Mouse (Mus musculus) spleen, adult 2 months (tissue): ENCODE measurements at regions not wholly inside any gene's neighbourhood (a gene's known extent, or its start where the extent isn't known, plus 50 kb on each side); places are given as distances from the start of the nearest gene placed in this dataset.

Experiments used
- DNase-seq, 2 experiments: peaks; one replicate each; pipeline versions ENCODE4 v3.0.0 to v3.0.0-alpha.2; 2012 to 2021; ENCODE audit warnings: low spot score in 2 of 2, low read depth in 1 of 2
- H3K27ac ChIP-seq: fragments of 200-500 bp; 2 replicates; pipeline ENCODE4 v1.5.1; 2012; ENCODE audit warnings: low read length, inconsistent platforms; ENCODE audit not compliant: insufficient read depth
- H3K27me3 ChIP-seq: fragments of 200-500 bp; 2 replicates; pipeline ENCODE4 v1.6.1; 2012; ENCODE audit warnings: mild to moderate bottlenecking, moderate library complexity, low read length, inconsistent platforms; ENCODE audit not compliant: control insufficient read depth, insufficient read depth
- H3K36me3 ChIP-seq: fragments of 200-500 bp; 2 replicates; pipeline ENCODE4 v1.6.1; 2012; ENCODE audit warnings: mild to moderate bottlenecking, low read length, inconsistent platforms; ENCODE audit not compliant: control insufficient read depth, insufficient read depth
- H3K4me1 ChIP-seq: fragments of 200-500 bp; 2 replicates; pipeline ENCODE4 v1.6.1; 2011; ENCODE audit warnings: inconsistent platforms; ENCODE audit not compliant: control insufficient read depth, insufficient read depth, insufficient read length
- H3K4me3 ChIP-seq: fragments of 200-500 bp; 2 replicates; pipeline ENCODE4 v1.5.1; 2011; ENCODE audit warnings: mild to moderate bottlenecking, inconsistent platforms; ENCODE audit not compliant: insufficient read depth, insufficient read length; ENCODE audit errors: extremely low read depth
- CTCF ChIP-seq: fragments of 200-500 bp; IDR thresholded peaks from 2 replicates; pipeline ENCODE4 v1.5.1; 2011; ENCODE audit warnings: mild to moderate bottlenecking, inconsistent platforms; ENCODE audit not compliant: insufficient read depth, insufficient read length, insufficient replicate concordance; ENCODE audit errors: extremely low read depth
- POLR2A ChIP-seq: fragments of 200-500 bp; IDR thresholded peaks from 2 replicates; pipeline ENCODE4 v1.6.1; 2011; ENCODE audit warnings: low read depth, low read length, inconsistent platforms
- WGBS: fragments of 180-500 bp; shearing (Covaris S2); methylation state at CpG from one replicate; pipeline ENCODE4 v1.1.7; 2018; 5-methylcytosine and 5-hydroxymethylcytosine counted together

DNA sequence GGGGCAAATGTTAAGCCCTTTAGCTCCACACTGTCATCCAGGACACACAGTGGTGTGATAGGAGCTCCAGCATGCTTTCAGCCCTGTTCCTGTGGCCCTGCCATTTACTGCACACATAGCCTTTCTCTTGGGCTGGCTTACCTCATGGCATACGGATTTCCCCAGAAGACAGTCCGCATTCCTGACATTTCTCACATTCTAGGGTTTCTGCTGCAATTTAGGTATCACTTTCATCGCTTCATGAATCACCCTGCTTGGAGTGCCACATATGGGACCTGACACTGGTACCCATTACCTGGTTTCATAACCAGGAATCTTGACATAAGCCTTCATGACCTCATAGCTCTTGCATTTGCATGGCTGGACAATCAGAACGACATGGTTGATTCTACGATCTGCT is 158.5 kb upstream of the Sh3bp4 start:
- DNase-seq, result no peak
- Histone ChIP-seq H3K4me3 (no peak overlapping the region), H3K36me3 (no peaks in the 10 kb centered on the region), H3K4me1 (no peaks in the 10 kb centered on the region), H3K27ac (no peak overlapping the region), H3K27me3 (no peaks in the 10 kb centered on the region)
- 87% methylated on average over 5 of the region's 5 CpGs for WGBS
- no peak for TF ChIP-seq POLR2A
- TF ChIP-seq CTCF, result no peak

DNA sequence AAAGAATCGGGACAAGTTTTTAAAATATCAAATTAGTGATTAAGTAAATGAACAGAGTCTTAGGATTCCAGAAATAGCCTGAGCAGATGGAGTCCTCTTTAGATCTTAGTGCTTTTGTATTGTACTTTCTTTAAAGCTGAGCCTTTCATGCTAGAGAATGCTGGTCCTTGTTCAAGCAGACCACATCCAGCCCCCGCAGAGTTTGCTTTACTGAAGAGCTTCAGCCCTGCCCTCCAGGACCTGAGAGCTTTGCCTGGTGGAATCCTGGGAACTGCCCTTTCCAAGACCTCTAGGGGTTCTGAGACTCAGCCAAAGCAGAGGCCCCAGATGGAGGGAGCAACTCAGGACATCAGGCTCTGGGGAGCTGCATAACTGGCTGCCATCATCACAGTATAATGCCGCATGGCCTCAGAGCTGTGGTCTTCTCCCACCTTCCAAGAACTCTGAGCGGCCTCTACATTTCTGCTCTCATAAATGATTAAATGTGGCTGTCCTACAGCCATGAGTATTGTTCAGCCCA is 153.6 kb upstream of the Sh3bp4 start:
- no peak overlapping the region for H3K4me3 ChIP-seq
- WGBS, result 88% methylated on average over 4 of the region's 4 CpGs
- H3K27ac ChIP-seq, result no peak overlapping the region
- no peaks in the 10 kb centered on the region for H3K36me3 ChIP-seq
- no peaks in the 10 kb centered on the region for H3K27me3 ChIP-seq
- no peak for DNase-seq
- TF ChIP-seq POLR2A, result no peak
- TF ChIP-seq CTCF, result no peak
- no peaks in the 10 kb centered on the region for H3K4me1 ChIP-seq

DNA sequence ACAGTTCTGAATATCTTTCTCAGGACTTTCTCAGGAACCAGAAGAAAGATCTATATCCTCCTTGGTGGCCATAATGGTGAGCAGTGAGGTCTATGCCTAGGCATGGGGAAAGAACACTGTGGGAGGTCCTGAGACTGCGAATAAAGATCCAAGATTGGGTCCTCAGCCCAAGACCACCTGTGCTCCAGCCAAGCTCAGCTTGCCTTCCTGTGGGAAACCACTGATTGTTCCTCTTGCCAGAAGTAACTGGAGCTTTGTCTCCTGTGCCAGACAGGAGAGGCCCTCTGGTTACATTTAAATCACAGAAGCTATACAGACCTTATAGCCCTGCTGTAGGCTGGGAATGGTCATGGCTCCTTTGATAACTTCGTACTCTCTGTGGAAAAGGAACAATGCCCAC is 148.8 kb upstream of the Sh3bp4 start:
- Histone ChIP-seq H3K27me3 (no peaks in the 10 kb centered on the region), H3K36me3 (no peaks in the 10 kb centered on the region), H3K4me1 (no peaks in the 10 kb centered on the region), H3K27ac (no peak overlapping the region), H3K4me3 (no peak overlapping the region)
- TF ChIP-seq CTCF (no peak), POLR2A (no peak)
- no peak for DNase-seq
- 73% methylated on average over 2 of the region's 2 CpGs for WGBS

DNA sequence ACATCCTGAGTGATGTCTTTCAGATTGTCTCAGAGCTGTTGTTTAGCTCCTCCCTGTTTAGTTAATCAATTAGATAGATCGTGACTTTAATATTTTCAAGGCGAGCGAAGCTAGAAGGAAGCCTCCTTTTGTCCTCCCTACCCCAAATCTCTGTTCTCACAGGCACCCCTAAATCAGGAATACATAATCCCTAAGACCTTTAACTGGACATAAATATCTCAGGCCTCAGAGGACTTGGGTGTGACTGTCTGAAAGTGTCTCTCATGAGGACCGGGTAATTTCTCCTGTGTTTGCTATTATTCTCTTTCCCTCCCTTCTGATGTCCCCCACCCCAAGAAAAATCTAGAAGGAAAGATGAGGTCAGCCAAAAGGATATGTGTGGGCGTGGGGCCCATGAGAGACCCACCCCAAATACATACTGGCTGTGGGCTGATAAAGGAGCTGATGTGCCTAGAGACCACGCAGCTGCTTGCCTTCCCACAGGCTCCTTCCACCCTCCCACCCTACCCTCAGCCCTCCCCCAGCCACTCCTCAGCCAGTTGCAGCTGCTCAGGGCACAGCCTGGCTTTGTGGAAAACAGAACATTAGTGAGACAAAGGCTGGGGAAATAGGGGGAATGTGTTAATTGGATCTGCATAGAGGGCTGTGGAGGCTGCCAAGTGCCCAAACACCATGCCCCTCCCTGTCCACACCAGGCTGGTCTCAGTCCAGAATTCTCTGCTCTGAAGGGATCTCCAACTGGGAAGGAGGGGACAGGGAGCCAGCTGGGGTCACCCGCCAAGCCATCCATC is 146.2 kb upstream of the Sh3bp4 start:
- no peak overlapping the region for H3K27ac ChIP-seq

DNA sequence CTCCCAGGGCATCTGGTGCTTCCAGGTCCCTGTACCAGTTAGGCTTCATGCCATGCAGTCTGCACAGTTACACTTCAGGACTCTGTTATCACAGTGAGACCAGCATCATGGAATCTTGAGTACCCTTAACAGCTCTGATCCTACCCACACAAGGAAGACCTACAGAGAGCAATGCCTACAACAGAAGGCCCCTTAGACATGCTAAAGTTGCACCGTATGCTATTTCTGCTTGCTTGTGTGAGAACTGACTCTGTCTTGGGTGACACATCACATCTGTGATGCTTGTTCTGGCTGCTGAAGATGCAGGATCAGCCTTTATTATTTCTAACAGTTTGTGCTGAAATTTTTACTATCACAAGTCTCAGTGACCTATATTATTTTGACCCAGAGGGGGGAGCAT is 135.0 kb upstream of the Sh3bp4 start:
- no peaks in the 10 kb centered on the region for H3K36me3 ChIP-seq
- H3K27me3 ChIP-seq, result no peaks in the 10 kb centered on the region
- H3K4me3 ChIP-seq, result no peak overlapping the region
- H3K4me1 ChIP-seq, result no peaks in the 10 kb centered on the region
- no peak for DNase-seq
- 71% methylated on average over 1 of the region's 1 CpGs for WGBS
- TF ChIP-seq POLR2A (no peak), CTCF (no peak)
- H3K27ac ChIP-seq, result no peak overlapping the region

More for the DNA sequence above, 146.2 kb upstream of the Sh3bp4 start:
- no peak for DNase-seq
- Histone ChIP-seq H3K4me3 (no peak overlapping the region), H3K4me1 (no peaks in the 10 kb centered on the region), H3K27me3 (no peaks in the 10 kb centered on the region), H3K36me3 (no peaks in the 10 kb centered on the region)
- TF ChIP-seq POLR2A, result no peak
- WGBS, result 76% methylated on average over 7 of the region's 7 CpGs

DNA sequence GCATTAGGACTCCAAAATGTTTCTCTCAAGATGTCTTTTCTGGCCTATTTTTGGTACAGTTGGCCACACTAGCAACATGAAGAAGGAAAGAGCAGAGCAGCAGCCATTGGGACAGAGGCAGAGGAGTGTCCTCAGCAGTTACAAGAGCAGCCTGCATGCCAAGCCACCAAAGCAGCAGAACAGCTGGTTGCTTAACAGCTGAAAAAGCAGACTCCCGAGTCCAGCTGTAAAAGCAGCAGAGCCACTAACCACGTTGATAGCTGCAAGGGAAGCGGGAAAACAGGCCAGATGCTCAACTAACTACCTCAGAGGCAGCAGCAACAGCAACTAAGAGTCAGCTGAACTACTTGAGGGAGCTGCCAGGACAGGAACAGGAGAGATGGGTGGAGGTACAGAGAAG is 134.4 kb upstream of the Sh3bp4 start:
- TF ChIP-seq CTCF (no peak), POLR2A (no peak)
- Histone ChIP-seq H3K27me3 (no peaks in the 10 kb centered on the region), H3K36me3 (no peaks in the 10 kb centered on the region), H3K4me3 (no peak overlapping the region), H3K4me1 (no peaks in the 10 kb centered on the region), H3K27ac (no peak overlapping the region)
- 71% methylated on average over 3 of the region's 3 CpGs for WGBS
- no peak for DNase-seq

DNA sequence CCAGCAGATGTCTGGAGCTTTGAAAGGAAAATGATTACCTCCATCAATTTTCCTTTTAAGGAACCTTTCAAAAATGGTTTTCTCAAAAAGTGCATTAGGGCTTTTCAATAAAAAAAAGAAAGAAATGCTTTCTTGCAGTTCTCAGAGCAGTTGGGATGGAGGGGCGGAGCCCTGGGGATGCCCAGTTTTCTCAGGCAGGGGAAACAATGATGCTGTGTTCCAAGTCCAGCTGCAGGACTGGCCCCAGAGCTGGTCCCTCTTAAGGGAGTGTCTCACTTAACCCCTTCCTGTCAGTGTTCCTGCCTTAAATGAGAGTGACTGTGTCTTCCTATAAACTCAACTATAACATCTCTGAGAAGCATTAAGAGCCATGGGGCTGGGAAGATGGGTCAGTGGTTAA is 132.9 kb upstream of the Sh3bp4 start:
- no peak for DNase-seq
- H3K27me3 ChIP-seq, result no peaks in the 10 kb centered on the region
- 91% methylated on average over 1 of the region's 1 CpGs for WGBS
- no peak overlapping the region for H3K4me3 ChIP-seq
- H3K36me3 ChIP-seq, result no peaks in the 10 kb centered on the region
- H3K27ac ChIP-seq, result no peak overlapping the region
- no peaks in the 10 kb centered on the region for H3K4me1 ChIP-seq
- TF ChIP-seq POLR2A (no peak), CTCF (no peak)
